Mouse (Mus musculus): ENCODE measurements around the gene Zfr2.

DNA sequence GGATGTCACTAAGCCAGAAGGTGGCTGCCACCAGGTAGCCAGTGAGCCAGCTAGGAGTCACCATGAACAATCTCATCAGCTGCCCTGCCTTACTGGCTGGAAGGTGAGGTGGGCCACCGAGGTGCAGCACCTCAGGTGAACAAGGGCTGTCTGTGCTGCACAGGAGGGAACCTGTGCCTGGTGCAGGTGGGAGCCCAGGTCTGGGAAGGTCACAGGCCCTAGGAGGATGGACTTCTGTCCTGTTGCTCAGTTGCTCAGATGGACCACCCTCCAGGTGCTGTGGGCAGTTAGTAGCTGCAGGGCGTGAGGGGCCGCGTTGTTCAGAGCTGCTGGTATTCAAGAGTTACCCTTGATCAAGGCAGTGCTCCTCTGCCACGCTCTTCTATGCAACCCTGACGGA, 16.1 kb upstream of the Zfr2 start:
- TF ChIP-seq UBTF (IDR thresholded peaks at IDR 0.05; ENCODE audit: borderline replicate concordance, insufficient read depth, low read depth, low read length), result no peak
- no peak for TF ChIP-seq MYC (IDR thresholded peaks at IDR 0.05; ENCODE audit: low read depth, low read length)
- TF ChIP-seq POLR2AphosphoS2 (IDR thresholded peaks at IDR 0.05; ENCODE audit: low read length), result no peak
- no peak for TF ChIP-seq CTCF (IDR thresholded peaks at IDR 0.05 in 2 of 3, conservative IDR thresholded peaks at IDR 0.05 in 1 of 3; ENCODE audit: control insufficient read depth in 1 of 3, insufficient read depth in 1 of 3, low read depth in 2 of 3, low read length in 3 of 3, poor library complexity in 1 of 3, severe bottlenecking in 1 of 3)
- TF ChIP-seq BHLHE40 (IDR thresholded peaks at IDR 0.05; ENCODE audit: borderline replicate concordance, low read depth, low read length), result no peak
- no peak for TF ChIP-seq EP300 (IDR thresholded peaks at IDR 0.05; ENCODE audit: low read depth in 1 of 2, low read length in 2 of 2)
- no peak for TF ChIP-seq USF1 (IDR thresholded peaks at IDR 0.05; ENCODE audit: low read depth, low read length)
- TF ChIP-seq HCFC1 (IDR thresholded peaks at IDR 0.05; ENCODE audit: low read depth, low read length), result no peak
- no peak for TF ChIP-seq MXI1 (IDR thresholded peaks at IDR 0.05; ENCODE audit: low read depth, low read length)
- TF ChIP-seq POLR2A (IDR thresholded peaks at IDR 0.05; ENCODE audit: control insufficient read depth in 1 of 2, insufficient read depth in 1 of 2, low read depth in 1 of 2, low read length in 2 of 2, poor library complexity in 1 of 2), result no peak
- no peak for TF ChIP-seq TCF12 (IDR thresholded peaks at IDR 0.05; ENCODE audit: low read depth, low read length)
- TF ChIP-seq ZNF384 (IDR thresholded peaks at IDR 0.05; ENCODE audit: low read depth, low read length), result no peak

Data from MEL (cell line).